Mouse (Mus musculus) G1E (cell line): Measurements from ENCODE around the gene Gnat1.

ENCODE experiments used
- CTCF ChIP-seq: IDR thresholded peaks from 2 replicates; pipeline ENCODE4 v1.5.1; 2012; ENCODE audit warnings: low read depth, low read length, inconsistent platforms, mixed read lengths
- GATA1 ChIP-seq: IDR thresholded peaks from 2 replicates; pipeline ENCODE4 v1.6.1; 2012; ENCODE audit warnings: borderline replicate concordance, low read length, inconsistent platforms, mixed read lengths
- GATA2 ChIP-seq: IDR thresholded peaks from 2 replicates; pipeline ENCODE4 v1.6.1; 2012; ENCODE audit warnings: low read depth, low read length, inconsistent platforms, borderline replicate concordance
- POLR2AphosphoS5 ChIP-seq: IDR thresholded peaks from 2 replicates; pipeline ENCODE4 v1.6.1; 2012; ENCODE audit warnings: low read depth, low read length, inconsistent platforms; ENCODE audit not compliant: insufficient replicate concordance
- TAL1 ChIP-seq: conservative IDR thresholded peaks from 2 replicates; pipeline ENCODE4 v1.6.1; 2012; ENCODE audit warnings: low read depth, low read length, inconsistent platforms, mixed read lengths

- TF ChIP-seq CTCF (no peak), GATA1 (no peak), GATA2 (no peak), TAL1 (no peak), POLR2AphosphoS5 (no peak)
Measured at GRCm38 (mm10) chr9:107723794-107724531, 44.5 kb upstream of the Gnat1 start.
